Mouse (Mus musculus): ENCODE measurements at regions not wholly inside any gene's neighbourhood (a gene's known extent, or its start where the extent isn't known, plus 50 kb on each side); places are given as distances from the start of the nearest gene placed in this dataset.

DNA sequence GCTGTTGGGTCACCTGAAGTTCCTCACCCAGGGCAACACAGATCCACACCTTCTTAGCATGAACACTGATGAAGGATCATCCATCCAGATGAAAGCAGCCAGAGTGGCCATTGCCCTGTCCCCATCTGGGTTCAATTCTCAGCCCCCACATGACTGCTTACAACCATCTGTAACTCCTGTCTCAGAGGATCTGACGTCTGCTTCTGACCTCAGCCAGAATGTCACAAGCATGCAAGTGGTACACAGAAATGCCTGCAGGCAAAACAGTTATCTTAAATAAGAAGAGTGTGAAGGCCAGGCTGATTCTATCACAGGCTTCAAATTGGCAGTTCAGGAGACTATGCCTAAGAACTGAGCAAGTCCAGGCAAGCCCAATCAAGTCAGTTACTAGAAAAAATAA lies 76.2 kb upstream of the Dlg1 start:
- Histone ChIP-seq H3K4me2 (ENCODE audit: low read depth) (no peak overlapping the region), H3K4me1 (replicated peaks; ENCODE audit: control insufficient read depth in 2 of 2, insufficient read depth in 2 of 2, low read length in 1 of 2) (peaks cover 8 to 9% of the 10 kb centered on the region in 2 experiments), H3K27me3 (ENCODE audit: control insufficient read depth, insufficient read depth, low read length) (no peaks in the 10 kb centered on the region), H3K36me3 (replicated peaks; ENCODE audit: control insufficient read depth, insufficient read depth, low read depth) (no peaks in the 10 kb centered on the region), H3K9me3 (ENCODE audit: control insufficient read depth, low read length) (no peaks in the 10 kb centered on the region), H3K4me3 (ENCODE audit: insufficient read depth in 1 of 2, low read depth in 2 of 2, low read length in 2 of 2) (no peak overlapping the region), H3K27ac (no peak overlapping the region), H3K9ac (replicated peaks) (no peak overlapping the region)
- DNase-seq (ENCODE audit: low read depth in 3 of 3, low spot score in 3 of 3) (no peak), ATAC-seq (ENCODE audit: insufficient read depth) (no peak)
- TF ChIP-seq CTCF (IDR thresholded peaks at IDR 0.05; ENCODE audit: low read depth) (no peak), EP300 (IDR thresholded peaks at IDR 0.05; ENCODE audit: low read depth) (no peak)
- WGBS (ENCODE audit: insufficient replicate concordance), result 40% methylated on average over 1 of the region's 1 CpGs

DNA sequence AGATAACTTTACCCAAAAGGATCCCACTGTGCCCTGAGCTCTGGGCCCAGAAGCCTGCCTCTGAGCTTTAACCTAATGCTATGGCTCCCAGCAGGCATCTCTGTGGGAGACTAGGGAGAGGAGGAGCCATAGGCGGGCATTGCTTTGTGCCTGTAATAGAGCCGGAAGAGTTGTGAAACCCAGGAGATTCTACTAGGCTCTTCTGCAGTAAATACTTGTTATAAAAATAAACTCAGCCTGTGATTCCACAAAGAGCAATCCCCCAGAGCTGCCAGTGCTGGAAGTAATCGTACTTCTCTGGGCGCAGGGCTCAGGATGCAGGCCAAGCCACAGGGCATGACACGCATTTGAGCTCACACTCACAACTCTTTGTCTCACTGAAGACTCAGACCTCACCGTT lies 73.7 kb upstream of the Dlg1 start:
- no peaks in the 10 kb centered on the region for H3K36me3 ChIP-seq (replicated peaks; ENCODE audit: control insufficient read depth, insufficient read depth, low read depth)
- H3K4me1 ChIP-seq (replicated peaks; ENCODE audit: control insufficient read depth in 2 of 2, insufficient read depth in 2 of 2, low read length in 1 of 2), result peaks cover 22 to 31% of the 10 kb centered on the region in 2 experiments
- H3K4me3 ChIP-seq (ENCODE audit: insufficient read depth in 1 of 2, low read depth in 2 of 2, low read length in 2 of 2), result no peak overlapping the region
- H3K4me2 ChIP-seq (ENCODE audit: low read depth), result no peak overlapping the region
- no peak for TF ChIP-seq CTCF (IDR thresholded peaks at IDR 0.05; ENCODE audit: low read depth)
- no peak for TF ChIP-seq EP300 (IDR thresholded peaks at IDR 0.05; ENCODE audit: low read depth)
- no peaks in the 10 kb centered on the region for H3K27me3 ChIP-seq (ENCODE audit: control insufficient read depth, insufficient read depth, low read length)
- H3K27ac ChIP-seq, result no peak overlapping the region
- H3K9ac ChIP-seq (replicated peaks), result no peak overlapping the region
- ATAC-seq (ENCODE audit: insufficient read depth) (no peak), DNase-seq (ENCODE audit: low read depth in 3 of 3, low spot score in 3 of 3) (no peak)
- no peaks in the 10 kb centered on the region for H3K9me3 ChIP-seq (ENCODE audit: control insufficient read depth, low read length)
- 64% methylated on average over 6 of the region's 6 CpGs for WGBS (ENCODE audit: insufficient replicate concordance)

DNA sequence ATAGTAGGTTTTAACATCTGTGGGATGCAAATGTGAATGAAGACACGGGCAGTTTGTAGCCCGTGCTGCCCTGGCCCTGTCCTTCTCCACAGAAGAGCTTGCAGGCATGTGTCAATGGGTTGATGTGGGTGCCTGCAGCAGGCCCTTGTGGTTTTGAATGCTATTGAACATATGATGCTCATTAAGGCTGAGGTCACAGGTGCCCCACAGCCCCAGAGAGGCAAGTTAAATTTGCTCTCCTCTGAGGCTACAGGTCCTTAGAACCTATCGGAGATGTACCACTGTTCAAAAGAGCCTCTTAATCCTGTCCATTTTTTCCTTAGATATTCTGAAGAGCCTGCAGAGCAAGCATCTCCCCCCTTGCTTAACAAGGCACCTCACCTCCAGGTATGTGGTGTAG lies 71.7 kb upstream of the Dlg1 start:
- Histone ChIP-seq H3K9me3 (ENCODE audit: control insufficient read depth, low read length) (no peaks in the 10 kb centered on the region), H3K4me3 (ENCODE audit: insufficient read depth in 1 of 2, low read depth in 2 of 2, low read length in 2 of 2) (no peak overlapping the region), H3K27me3 (ENCODE audit: control insufficient read depth, insufficient read depth, low read length) (no peaks in the 10 kb centered on the region), H3K27ac (no peak overlapping the region), H3K4me1 (replicated peaks; ENCODE audit: control insufficient read depth in 2 of 2, insufficient read depth in 2 of 2, low read length in 1 of 2) (peaks cover 22 to 31% of the 10 kb centered on the region in 2 experiments), H3K36me3 (replicated peaks; ENCODE audit: control insufficient read depth, insufficient read depth, low read depth) (no peaks in the 10 kb centered on the region), H3K4me2 (ENCODE audit: low read depth) (no peak overlapping the region), H3K9ac (replicated peaks) (no peak overlapping the region)
- no peak for TF ChIP-seq EP300 (IDR thresholded peaks at IDR 0.05; ENCODE audit: low read depth)
- no peak for ATAC-seq (ENCODE audit: insufficient read depth)
- no peak for DNase-seq (ENCODE audit: low read depth in 3 of 3, low spot score in 3 of 3)
- 66% methylated on average over 3 of the region's 3 CpGs for WGBS (ENCODE audit: insufficient replicate concordance)

DNA sequence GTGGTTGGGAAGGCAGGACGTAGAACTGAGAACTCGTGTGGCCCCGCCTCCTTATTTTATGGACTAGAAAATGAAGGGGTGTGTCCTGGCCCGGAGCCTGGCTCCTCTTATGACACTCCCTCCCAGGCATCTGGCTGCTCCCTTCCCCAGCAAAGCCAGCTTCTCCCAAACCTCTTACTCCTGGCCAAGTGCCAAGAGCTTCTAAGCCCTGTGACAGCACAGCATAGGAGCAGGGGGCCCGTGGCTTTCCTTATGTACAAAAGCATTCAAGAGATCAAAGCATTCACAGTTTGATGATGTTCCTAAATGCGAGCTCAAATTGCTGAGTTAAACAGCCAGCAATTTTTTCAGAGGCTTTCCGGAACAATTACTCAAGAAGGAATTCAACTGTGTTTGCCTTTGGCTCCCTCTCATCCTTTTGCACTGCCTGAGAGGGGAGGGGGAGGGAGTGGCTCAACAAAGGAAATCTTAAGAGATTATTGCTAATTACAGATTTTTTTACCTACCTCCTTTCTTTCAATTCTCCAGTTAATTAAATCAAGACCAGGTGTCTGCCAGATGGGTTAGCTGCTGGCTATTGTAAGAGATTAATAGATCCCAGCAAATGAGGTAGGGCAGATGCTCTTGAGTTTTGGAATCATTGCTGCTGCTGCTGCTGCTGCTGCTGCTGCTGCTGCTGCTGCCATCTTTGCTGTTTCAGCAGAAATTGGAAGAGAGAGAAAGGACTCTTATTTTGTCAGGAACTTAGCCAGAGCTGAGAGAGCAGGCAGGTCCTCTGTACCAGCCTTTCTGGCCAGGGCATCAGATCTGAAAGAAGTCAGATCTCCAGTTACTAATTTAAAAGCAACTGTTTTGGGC lies 71.0 kb upstream of the Dlg1 start:
- DNase-seq (ENCODE audit: low read depth in 3 of 3, low spot score in 3 of 3) (no peak), ATAC-seq (ENCODE audit: insufficient read depth) (peak; percentile 77)
- H3K9ac ChIP-seq (replicated peaks), result no peak overlapping the region
- H3K4me1 ChIP-seq (replicated peaks; ENCODE audit: control insufficient read depth in 2 of 2, insufficient read depth in 2 of 2, low read length in 1 of 2), result peaks cover 24 to 34% of the 10 kb centered on the region in 2 experiments
- H3K9me3 ChIP-seq (ENCODE audit: control insufficient read depth, low read length), result no peaks in the 10 kb centered on the region
- no peak overlapping the region for H3K4me3 ChIP-seq (ENCODE audit: insufficient read depth in 1 of 2, low read depth in 2 of 2, low read length in 2 of 2)
- no peak for TF ChIP-seq EP300 (IDR thresholded peaks at IDR 0.05; ENCODE audit: low read depth)
- TF ChIP-seq CTCF (IDR thresholded peaks at IDR 0.05; ENCODE audit: low read depth), result no peak
- H3K36me3 ChIP-seq (replicated peaks; ENCODE audit: control insufficient read depth, insufficient read depth, low read depth), result no peaks in the 10 kb centered on the region
- 19% methylated on average over 7 of the region's 7 CpGs for WGBS (ENCODE audit: insufficient replicate concordance)
- H3K27me3 ChIP-seq (ENCODE audit: control insufficient read depth, insufficient read depth, low read length), result no peaks in the 10 kb centered on the region
- no peak overlapping the region for H3K27ac ChIP-seq
- no peak overlapping the region for H3K4me2 ChIP-seq (ENCODE audit: low read depth)

DNA sequence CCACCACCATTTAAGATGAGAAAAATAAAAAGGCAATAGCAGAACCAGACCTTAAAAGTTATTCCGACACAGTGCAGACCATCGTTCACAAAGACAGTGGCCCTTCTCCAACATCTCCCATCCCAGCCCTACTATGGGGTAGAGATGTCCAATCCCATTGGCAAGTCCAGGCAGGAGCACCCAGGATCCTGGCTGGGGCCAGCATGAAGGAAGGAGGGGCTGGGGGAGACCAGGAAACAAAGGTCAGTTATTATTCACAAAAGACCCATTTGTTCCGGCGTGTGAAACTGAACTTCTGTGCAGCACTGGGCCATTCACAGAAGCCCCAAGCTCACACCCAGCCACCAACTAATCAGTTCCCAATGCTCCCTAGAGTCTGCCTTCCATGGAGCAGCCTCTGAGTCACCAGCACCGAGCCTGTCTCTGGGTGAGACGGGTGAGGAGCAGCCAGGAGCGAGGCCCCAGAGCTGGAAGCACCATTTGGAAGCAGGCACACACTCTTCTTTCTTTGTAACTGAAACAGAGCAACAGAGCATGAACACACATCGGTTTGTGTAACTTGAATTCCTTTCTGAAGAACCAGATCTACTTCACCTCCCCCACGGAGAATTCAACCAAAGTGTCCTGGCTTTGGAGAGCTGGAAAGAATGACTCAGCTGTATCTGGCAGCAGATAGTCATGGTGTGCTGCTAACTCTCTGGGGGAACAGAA lies 70.1 kb upstream of the Dlg1 start:
- no peak overlapping the region for H3K27ac ChIP-seq
- H3K36me3 ChIP-seq (replicated peaks; ENCODE audit: control insufficient read depth, insufficient read depth, low read depth), result no peaks in the 10 kb centered on the region
- no peaks in the 10 kb centered on the region for H3K27me3 ChIP-seq (ENCODE audit: control insufficient read depth, insufficient read depth, low read length)
- 64% methylated on average over 9 of the region's 9 CpGs for WGBS (ENCODE audit: insufficient replicate concordance)
- DNase-seq (ENCODE audit: low read depth in 3 of 3, low spot score in 3 of 3), result peak in 1 of 3 experiments; percentile 26
- no peaks in the 10 kb centered on the region for H3K9me3 ChIP-seq (ENCODE audit: control insufficient read depth, low read length)
- ATAC-seq (ENCODE audit: insufficient read depth), result no peak
- no peak overlapping the region; the same call in 1 of the 2 replicates for H3K9ac ChIP-seq (replicated peaks)
- H3K4me2 ChIP-seq (ENCODE audit: low read depth), result no peak overlapping the region
- H3K4me3 ChIP-seq (ENCODE audit: insufficient read depth in 1 of 2, low read depth in 2 of 2, low read length in 2 of 2), result no peak overlapping the region
- TF ChIP-seq EP300 (IDR thresholded peaks at IDR 0.05; ENCODE audit: low read depth) (no peak), CTCF (IDR thresholded peaks at IDR 0.05; ENCODE audit: low read depth) (no peak)
- H3K4me1 ChIP-seq (replicated peaks; ENCODE audit: control insufficient read depth in 2 of 2, insufficient read depth in 2 of 2, low read length in 1 of 2), result peaks cover 29 to 40% of the 10 kb centered on the region in 2 experiments
